Mouse (Mus musculus): ENCODE data around the gene Pdzd2. TPM values are rescaled to one million over a fixed set of nuclear protein-coding genes. Genes with fewer than 3 reads are reported as not detected.

The Pdzd2 gene
- polyA plus RNA-seq, 1 experiment = 125 TPM

- 78% methylated on average over 9 of the region's 9 CpGs for WGBS
- no peak for TF ChIP-seq POLR2A (IDR thresholded peaks at IDR 0.05; ENCODE audit: borderline replicate concordance, extremely low read depth, low read depth, low read length)
- TF ChIP-seq CTCF (IDR thresholded peaks at IDR 0.05; ENCODE audit: insufficient read depth, low read length) = no peak
- Histone ChIP-seq H3K4me1 (ENCODE audit: control insufficient read depth, insufficient read depth, low read length) (peaks cover 2% of the 10 kb centered on the region; the same call in 1 of the 2 replicates), H3K4me3 (replicated peaks; ENCODE audit: extremely low read depth, low read depth, low read length) (no peak overlapping the region)
- DNase-seq = no peak
Measured at GRCm38 (mm10) chr15:12503907-12504306, 235.8 kb downstream of the Pdzd2 start.

- TF ChIP-seq CTCF (IDR thresholded peaks at IDR 0.05; ENCODE audit: insufficient read depth, low read length) (no peak), POLR2A (IDR thresholded peaks at IDR 0.05; ENCODE audit: borderline replicate concordance, extremely low read depth, low read depth, low read length) (no peak)
- H3K4me1 ChIP-seq (ENCODE audit: control insufficient read depth, insufficient read depth, low read length) = peaks cover 2% of the 10 kb centered on the region; the same call in 1 of the 2 replicates
- no peak overlapping the region for H3K4me3 ChIP-seq (replicated peaks; ENCODE audit: extremely low read depth, low read depth, low read length)
- no peak for DNase-seq
- WGBS = 54% methylated on average over 13 of the region's 13 CpGs
Measured at GRCm38 (mm10) chr15:12501924-12502548, 237.7 kb downstream of the Pdzd2 start.

- no peak for DNase-seq
- H3K4me3 ChIP-seq (replicated peaks; ENCODE audit: extremely low read depth, low read depth, low read length) = no peak overlapping the region
- H3K4me1 ChIP-seq (ENCODE audit: control insufficient read depth, insufficient read depth, low read length) = peaks cover 2% of the 10 kb centered on the region; the same call in 1 of the 2 replicates
- 59% methylated on average over 4 of the region's 4 CpGs for WGBS
- TF ChIP-seq POLR2A (IDR thresholded peaks at IDR 0.05; ENCODE audit: borderline replicate concordance, extremely low read depth, low read depth, low read length) (no peak), CTCF (IDR thresholded peaks at IDR 0.05; ENCODE audit: insufficient read depth, low read length) (no peak)
Measured at GRCm38 (mm10) chr15:12500674-12501073, 239.1 kb downstream of the Pdzd2 start.

GRCm38 (mm10) chr15:12494084-12494483 is 245.6 kb downstream of the Pdzd2 start:
- DNase-seq = no peak
- no peak overlapping the region for H3K4me3 ChIP-seq (replicated peaks; ENCODE audit: extremely low read depth, low read depth, low read length)
- 0 out of 2 replicates have a peak, but pooled peaks cover 2% of the 10 kb centered on the region for H3K4me1 ChIP-seq (ENCODE audit: control insufficient read depth, insufficient read depth, low read length)
- TF ChIP-seq CTCF (IDR thresholded peaks at IDR 0.05; ENCODE audit: insufficient read depth, low read length) = no peak
- no peak for TF ChIP-seq POLR2A (IDR thresholded peaks at IDR 0.05; ENCODE audit: borderline replicate concordance, extremely low read depth, low read depth, low read length)

GRCm38 (mm10) chr15:12493258-12493657 is 246.5 kb downstream of the Pdzd2 start:
- WGBS = 49% methylated on average over 7 of the region's 7 CpGs
- Histone ChIP-seq H3K4me3 (replicated peaks; ENCODE audit: extremely low read depth, low read depth, low read length) (no peak overlapping the region), H3K4me1 (ENCODE audit: control insufficient read depth, insufficient read depth, low read length) (0 out of 2 replicates have a peak, but pooled peaks cover 2% of the 10 kb centered on the region)
- peak; percentile 59 for DNase-seq
- TF ChIP-seq CTCF (IDR thresholded peaks at IDR 0.05; ENCODE audit: insufficient read depth, low read length) (no peak), POLR2A (IDR thresholded peaks at IDR 0.05; ENCODE audit: borderline replicate concordance, extremely low read depth, low read depth, low read length) (no peak)

GRCm38 (mm10) chr15:12490969-12491368 is 248.8 kb downstream of the Pdzd2 start:
- WGBS = 9% methylated on average over 3 of the region's 3 CpGs
- DNase-seq = peak; percentile 28
- Histone ChIP-seq H3K4me1 (ENCODE audit: control insufficient read depth, insufficient read depth, low read length) (0 out of 2 replicates have a peak, but pooled peaks cover 2% of the 10 kb centered on the region), H3K4me3 (replicated peaks; ENCODE audit: extremely low read depth, low read depth, low read length) (no peak overlapping the region)
- TF ChIP-seq POLR2A (IDR thresholded peaks at IDR 0.05; ENCODE audit: borderline replicate concordance, extremely low read depth, low read depth, low read length) = no peak
- no peak for TF ChIP-seq CTCF (IDR thresholded peaks at IDR 0.05; ENCODE audit: insufficient read depth, low read length)

- no peak for TF ChIP-seq CTCF (IDR thresholded peaks at IDR 0.05; ENCODE audit: insufficient read depth, low read length)
- TF ChIP-seq POLR2A (IDR thresholded peaks at IDR 0.05; ENCODE audit: borderline replicate concordance, extremely low read depth, low read depth, low read length) = no peak
- Histone ChIP-seq H3K4me3 (replicated peaks; ENCODE audit: extremely low read depth, low read depth, low read length) (no peak overlapping the region), H3K4me1 (ENCODE audit: control insufficient read depth, insufficient read depth, low read length) (0 out of 2 replicates have a peak, but pooled peaks cover 2% of the 10 kb centered on the region)
- peak; percentile 45 for DNase-seq
- 32% methylated on average over 7 of the region's 7 CpGs for WGBS
Measured at GRCm38 (mm10) chr15:12490527-12490926, 249.2 kb downstream of the Pdzd2 start.

GRCm38 (mm10) chr15:12488316-12488715 is 251.4 kb downstream of the Pdzd2 start:
- WGBS = 61% methylated on average over 2 of the region's 2 CpGs
- no peak for DNase-seq

GRCm38 (mm10) chr15:12481261-12481660 is 258.5 kb downstream of the Pdzd2 start:
- H3K4me1 ChIP-seq (ENCODE audit: control insufficient read depth, insufficient read depth, low read length) = no peaks in the 10 kb centered on the region
- 48% methylated on average over 5 of the region's 5 CpGs for WGBS
- TF ChIP-seq POLR2A (IDR thresholded peaks at IDR 0.05; ENCODE audit: borderline replicate concordance, extremely low read depth, low read depth, low read length) = no peak
- TF ChIP-seq CTCF (IDR thresholded peaks at IDR 0.05; ENCODE audit: insufficient read depth, low read length) = no peak
- H3K4me3 ChIP-seq (replicated peaks; ENCODE audit: extremely low read depth, low read depth, low read length) = no peak overlapping the region
- DNase-seq = no peak

More at GRCm38 (mm10) chr15:12488316-12488715, 251.4 kb downstream of the Pdzd2 start:
- Histone ChIP-seq H3K4me1 (ENCODE audit: control insufficient read depth, insufficient read depth, low read length) (0 out of 2 replicates have a peak, but pooled peaks cover 2% of the 10 kb centered on the region), H3K4me3 (replicated peaks; ENCODE audit: extremely low read depth, low read depth, low read length) (no peak overlapping the region)
- TF ChIP-seq POLR2A (IDR thresholded peaks at IDR 0.05; ENCODE audit: borderline replicate concordance, extremely low read depth, low read depth, low read length) (no peak), CTCF (IDR thresholded peaks at IDR 0.05; ENCODE audit: insufficient read depth, low read length) (no peak)

GRCm38 (mm10) chr15:12480369-12480768 is 259.4 kb downstream of the Pdzd2 start:
- DNase-seq = no peak
- no peak overlapping the region for H3K4me3 ChIP-seq (replicated peaks; ENCODE audit: extremely low read depth, low read depth, low read length)
- no peak for TF ChIP-seq CTCF (IDR thresholded peaks at IDR 0.05; ENCODE audit: insufficient read depth, low read length)
- TF ChIP-seq POLR2A (IDR thresholded peaks at IDR 0.05; ENCODE audit: borderline replicate concordance, extremely low read depth, low read depth, low read length) = no peak
- WGBS = 92% methylated on average over 3 of the region's 3 CpGs
- H3K4me1 ChIP-seq (ENCODE audit: control insufficient read depth, insufficient read depth, low read length) = no peaks in the 10 kb centered on the region

Data from lung, adult 2 months (tissue).